Mouse (Mus musculus) left cerebral cortex, adult 9 months (tissue): Measurements from ENCODE around the gene Kazn.

Experiments
- DNase-seq, 2 experiments: peaks; one replicate each; pipeline ENCODE4 v3.0.0; 2022; ENCODE audit warnings: low spot score in 2 of 2

Kazn gene

DNA sequence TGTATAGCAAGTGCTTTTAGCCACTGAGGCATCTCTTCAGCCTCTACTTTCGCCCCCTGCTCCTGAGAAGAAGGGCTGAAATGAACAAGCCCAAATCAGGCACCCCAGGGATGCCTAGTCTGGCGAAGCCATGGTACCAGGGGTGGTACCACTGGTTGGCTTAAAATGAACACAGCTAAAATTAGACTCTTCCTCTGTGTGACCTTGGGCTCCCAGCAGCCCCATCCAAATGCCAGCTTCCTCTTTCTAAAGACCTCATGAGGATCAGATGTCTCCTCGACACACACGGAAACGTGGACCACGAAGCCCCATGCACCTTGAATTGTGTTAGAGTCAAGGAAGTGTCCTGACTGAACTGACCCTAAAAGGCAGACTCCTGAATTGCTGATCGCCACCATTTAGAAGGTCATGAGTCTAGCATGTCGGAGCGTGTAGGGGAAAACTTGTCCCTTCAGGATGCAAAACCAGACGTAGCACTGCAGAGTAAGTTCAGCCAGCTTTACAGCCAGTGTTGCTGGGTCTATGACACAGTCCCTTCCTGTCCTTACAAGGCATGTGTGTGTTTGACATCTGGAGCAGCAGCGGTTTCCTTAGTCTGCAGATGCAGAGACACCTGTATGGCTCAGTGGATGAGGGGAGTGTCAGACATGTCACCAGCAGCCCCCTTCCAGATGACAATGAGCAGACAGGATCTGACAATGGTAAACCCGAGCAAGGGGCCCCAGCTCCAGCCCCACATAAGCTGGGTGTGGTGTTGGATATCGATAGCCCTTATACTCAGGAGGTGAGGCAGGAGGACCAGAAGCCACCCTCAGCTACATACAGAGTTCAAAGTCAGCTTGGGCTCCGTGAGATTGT is 159.3 kb downstream of the Kazn start:
- no peak for DNase-seq

DNA sequence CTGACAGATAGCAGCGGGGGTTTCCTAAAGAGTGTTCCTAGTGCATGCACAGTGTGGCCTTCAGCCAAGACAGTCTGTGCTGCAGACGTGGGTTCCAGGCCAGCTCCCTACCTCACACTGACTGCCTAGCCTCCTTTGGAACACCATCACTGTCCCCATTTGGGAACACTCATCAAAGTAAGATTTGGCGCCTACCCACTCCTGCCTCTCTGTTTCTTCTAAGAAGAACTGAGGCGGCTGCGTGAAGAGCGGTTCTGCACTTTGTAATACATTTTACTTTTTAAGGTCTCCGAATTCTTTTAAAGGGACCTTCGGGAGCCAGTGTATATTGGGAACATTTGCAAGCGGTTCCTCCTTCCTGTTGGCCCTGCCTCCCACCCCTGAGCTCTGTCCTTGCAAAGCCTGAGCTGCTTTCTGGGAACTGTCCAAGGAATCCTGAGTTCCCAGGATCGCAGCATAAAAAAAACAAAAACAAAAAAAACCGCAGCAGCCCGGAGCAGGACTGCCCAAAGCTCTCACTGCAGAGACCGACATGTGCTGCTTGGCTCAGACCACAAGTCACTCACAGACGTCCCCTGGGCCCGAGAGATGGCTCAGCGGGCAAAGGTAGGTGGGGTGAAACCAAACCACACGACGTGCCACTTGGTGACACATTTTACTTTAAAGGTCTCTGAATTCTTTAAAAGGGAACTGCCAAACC is 161.5 kb downstream of the Kazn start:
- no peak for DNase-seq

DNA sequence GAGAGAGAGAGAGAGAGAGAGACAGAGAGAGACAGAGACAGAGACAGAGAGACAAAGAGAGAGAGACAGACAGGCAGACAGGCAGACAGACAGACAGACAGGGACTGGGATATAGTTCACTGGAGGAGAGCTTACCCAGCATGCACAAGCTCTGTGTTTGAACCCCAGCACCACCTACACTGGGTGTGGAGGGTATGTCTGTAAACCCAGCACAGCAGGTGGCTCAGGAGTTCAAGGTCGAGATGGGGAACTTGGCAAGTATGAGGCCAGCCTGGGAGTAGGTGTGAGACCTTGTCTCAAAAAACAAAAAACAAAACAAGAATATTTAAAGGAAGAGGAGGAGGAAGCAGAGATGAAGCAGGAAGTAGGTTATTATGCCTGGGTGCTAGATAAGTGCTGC is 162.3 kb downstream of the Kazn start:
- DNase-seq = no peak

DNA sequence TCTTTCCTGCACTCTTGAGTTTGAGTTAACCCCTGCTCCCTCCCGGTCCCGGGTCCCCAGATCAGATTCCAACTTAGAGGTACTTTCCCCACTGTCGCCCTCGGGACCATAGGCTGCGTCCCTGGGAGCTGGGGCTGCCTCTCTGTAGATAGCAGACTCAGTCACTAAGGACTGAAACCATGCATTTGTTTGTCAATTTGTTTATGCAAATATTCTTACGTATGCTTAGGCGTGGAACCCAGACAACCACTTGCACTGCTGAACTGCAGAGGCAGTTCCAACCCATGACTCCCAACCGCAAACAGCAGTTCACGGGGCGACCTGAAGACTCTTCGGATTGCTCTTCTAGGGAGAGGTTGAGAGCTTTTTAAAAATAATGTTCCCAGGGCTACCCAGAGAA is 163.3 kb downstream of the Kazn start:
- DNase-seq = no peak

DNA sequence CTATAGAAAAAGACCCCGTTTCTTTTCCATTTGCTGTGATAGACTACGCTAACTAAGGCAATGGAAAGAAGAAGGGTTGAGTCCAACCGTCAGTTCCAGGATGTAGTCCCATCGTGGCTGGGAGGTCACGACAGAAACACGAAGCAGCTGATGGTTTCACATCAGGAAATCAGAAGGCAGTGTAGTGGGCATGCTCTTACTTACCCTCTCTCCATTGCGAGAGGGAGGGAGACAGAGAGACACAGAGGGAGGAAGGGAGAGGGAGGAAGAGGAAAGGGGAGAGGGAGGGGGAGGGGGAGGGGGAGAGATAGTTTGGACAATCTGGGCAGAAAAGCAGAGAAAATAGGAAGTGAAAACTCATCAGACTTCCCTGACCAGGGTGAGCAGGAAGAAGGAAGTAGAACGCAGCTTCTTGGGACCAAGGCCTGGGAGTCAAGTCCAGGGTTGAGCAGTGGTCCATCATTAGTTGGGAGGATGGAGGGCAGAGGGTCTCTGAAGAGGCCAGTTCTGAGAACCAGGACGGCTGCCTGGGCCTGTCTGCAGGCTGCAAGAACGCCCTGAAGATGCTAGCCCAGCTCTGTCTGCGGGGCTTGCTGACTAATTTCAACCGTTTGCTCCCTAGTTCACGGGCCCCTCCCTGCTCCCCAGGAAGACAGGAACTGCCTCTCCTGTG is 165.0 kb downstream of the Kazn start:
- DNase-seq = no peak

DNA sequence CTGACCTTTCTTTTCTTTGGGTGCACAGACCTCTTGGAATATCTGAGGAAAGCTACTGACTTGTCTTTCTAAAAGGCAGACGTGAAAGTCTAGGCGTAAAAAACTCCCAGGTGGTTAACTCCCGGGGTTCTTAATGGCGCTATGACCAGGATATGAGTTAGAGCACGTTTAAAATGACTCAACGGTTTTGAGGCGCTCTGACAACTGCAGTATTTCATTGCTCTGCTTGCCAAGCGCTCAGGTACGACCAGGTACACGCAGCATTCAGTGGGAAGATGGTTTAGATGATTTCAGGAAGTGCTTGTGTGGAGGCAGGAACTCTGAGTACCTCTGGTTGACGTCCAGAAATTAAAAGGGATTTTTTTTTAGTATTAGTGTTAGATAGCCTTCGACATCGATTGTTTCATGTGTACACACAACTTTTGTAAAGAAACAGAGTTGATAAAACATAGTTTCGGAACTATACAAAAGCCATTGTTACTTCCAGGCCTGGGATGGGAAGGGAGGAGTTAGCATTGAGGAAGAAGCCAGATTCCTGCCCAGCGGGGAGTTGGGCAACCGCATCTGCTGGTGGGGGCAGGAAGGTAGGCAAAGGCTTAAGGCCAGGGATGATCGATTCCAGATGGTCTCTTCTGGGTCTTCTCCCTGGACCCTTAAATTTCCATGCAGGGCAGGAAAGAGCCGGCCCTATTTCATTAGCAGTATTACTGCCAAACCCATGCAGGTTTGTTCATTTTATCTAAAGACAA is 167.8 kb downstream of the Kazn start:
- no peak for DNase-seq

DNA sequence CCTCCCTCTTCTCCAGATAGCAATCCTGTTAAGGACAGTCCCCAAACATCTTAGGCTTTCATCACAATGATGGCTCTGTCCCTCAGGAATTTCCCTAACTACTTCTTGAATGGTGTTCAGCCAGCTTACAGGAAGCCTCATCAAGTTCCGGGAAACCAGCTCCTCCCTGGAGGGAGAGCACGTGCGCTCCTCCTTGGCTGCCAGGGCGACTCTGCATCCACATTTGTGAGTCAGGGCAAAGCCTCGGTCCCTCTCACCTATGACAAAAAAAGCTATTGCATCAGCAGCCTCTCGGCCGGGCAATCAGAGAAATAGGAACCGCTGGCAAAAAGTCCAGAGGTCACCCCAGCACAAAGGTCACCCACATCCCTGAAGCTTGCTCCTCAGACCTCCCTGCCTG is 168.4 kb downstream of the Kazn start:
- no peak for DNase-seq

DNA sequence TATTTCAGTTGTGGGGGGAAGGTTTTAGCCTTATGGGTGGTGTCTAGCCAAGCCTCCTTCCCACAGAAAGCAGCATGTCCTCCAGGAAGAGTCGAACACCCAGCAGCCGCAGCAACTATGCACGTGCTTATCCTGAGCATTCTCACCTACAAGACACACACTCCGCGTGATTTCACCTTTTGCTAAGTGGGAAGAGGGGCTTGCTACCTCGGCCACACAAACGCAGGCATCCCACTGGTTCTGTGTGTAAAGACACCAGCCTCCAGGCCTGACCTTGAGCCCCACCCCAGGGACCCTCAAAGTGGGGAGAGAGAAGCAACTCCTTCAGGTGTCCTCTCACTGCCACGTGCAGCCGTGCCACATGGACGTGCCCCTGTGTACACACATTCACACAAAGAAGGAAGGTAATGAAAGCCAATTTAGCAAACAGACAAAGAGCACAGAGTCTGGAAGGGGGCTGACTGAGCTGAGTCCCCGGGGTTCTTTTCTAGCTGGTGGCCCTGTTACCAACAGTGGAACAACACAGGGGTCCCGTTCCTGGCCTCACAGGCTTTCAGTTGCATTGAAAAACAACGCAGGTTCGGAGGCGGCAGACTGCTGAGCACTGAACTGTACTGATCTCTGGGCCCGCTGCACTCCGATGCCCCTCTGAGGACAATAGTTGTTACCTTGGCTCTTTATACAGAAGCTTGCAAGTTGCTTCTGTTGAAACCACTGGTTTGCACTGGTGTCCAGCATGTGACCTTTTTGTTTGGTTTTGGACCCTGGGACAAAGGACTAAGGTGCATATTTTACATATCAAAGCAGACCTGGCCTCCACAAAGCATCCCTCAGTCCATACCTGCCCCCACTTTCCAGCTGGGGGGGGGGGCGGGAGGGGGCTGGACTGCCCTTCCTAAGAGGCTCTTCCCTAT is 170.0 kb downstream of the Kazn start:
- no peak for DNase-seq

DNA sequence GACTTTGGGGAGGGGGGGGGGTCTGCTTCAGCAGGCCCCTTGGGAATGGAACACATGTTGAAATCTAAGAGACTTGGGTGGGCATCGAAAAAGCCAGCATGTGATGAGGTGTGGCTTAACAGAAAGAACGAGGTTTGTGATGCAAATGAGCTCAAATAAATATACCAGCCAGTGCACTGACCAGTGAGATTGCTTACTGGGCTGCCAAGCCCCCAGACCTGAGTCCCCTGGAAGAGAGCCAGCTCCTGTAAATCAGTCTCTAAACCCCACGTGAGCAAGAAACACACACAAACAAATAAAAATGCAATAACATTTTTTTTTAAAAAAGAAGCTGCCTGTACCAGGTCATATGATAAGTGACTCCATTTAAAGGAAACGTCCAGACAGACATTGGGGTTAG is 172.6 kb downstream of the Kazn start:
- no peak for DNase-seq

DNA sequence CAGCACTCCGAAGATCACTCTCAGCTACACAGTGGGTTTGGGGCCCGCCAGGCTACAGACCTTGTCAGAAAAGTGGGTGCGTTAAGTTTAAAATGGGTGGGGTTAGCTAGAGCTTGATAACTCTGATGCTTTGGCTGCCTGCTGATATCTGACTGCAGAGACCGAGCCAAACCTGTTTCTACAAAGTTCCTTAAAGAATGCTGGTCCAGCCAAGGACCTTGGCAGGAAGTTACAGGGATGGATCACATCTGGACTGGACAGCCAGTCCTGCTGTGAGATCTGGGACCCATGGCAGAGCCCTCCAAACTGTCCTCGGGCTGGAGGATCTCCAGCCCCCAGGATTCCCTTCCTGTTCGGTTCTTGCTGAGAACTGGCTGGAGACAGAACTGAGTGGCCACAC is 173.4 kb downstream of the Kazn start:
- no peak for DNase-seq

DNA sequence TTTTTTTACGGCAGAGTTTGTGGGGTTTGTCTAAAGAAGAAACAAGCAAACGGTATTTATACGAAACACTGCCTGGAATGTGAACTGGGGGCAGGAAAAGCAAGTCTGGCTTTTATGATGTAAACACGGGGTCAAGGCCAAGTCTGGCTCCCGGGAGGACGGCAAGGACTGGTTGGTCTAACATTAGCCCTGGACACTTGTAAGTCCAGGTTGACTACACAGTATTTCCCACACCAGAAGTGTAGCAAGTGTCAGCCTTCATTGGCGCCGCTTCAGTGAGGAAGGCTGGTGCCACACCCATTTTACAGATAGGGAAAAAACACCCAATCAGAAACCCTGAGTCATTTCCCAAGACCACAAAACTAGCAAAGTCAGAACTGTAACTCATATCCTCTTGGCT is 173.9 kb downstream of the Kazn start:
- no peak for DNase-seq

DNA sequence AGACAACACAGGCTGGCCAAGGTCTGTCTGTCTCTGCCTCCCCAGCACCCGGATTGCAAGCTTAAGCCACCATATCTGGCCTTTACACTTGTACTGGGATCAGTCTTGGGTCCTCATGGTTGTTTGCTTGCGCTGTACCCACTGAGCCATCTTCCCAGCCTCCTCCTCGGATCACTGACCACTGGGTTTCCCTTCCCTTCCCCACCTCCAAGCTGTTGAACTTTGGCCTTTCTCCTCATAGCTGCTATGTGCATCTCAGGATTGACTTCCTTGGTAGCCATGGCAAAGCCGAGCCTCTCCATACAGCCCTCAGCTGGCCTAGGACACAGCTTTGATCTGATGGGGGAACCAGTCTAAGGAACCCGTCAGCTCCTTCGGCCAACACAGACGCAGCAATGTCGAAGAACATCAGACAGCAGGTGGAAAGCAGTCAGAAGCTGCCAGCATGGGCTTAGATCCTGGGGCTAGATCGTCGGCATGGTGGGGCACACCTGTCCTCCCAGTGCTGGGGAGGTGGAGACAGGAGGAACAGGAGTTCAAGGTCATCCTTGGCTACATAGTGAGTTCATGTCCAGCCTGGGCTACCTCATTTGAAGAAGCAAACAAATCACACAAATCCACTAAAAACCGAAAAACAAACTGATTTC is 174.5 kb downstream of the Kazn start:
- no peak for DNase-seq

DNA sequence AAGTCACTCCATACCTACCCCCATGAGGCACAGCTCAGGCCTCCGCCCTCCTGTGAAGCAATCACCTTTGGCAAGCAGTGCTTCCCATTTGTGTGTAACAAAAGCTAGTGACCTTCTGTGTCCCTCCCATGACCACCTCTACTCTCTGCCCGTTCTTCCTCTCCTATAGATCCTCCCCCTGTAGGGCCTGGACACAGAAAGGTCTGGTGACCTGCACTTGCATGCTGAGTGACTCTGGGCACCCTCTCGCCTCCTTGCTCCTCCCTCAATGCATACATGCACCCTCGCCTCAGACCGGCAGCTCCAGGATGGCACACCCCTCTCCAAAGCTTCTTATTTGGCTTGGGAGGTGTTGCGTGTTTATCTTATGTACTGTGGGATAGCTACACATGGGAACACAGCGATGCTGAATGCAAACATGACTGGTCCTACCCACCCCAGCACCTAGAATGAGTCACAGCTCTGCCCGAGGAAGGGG is 176.1 kb downstream of the Kazn start:
- DNase-seq = no peak

DNA sequence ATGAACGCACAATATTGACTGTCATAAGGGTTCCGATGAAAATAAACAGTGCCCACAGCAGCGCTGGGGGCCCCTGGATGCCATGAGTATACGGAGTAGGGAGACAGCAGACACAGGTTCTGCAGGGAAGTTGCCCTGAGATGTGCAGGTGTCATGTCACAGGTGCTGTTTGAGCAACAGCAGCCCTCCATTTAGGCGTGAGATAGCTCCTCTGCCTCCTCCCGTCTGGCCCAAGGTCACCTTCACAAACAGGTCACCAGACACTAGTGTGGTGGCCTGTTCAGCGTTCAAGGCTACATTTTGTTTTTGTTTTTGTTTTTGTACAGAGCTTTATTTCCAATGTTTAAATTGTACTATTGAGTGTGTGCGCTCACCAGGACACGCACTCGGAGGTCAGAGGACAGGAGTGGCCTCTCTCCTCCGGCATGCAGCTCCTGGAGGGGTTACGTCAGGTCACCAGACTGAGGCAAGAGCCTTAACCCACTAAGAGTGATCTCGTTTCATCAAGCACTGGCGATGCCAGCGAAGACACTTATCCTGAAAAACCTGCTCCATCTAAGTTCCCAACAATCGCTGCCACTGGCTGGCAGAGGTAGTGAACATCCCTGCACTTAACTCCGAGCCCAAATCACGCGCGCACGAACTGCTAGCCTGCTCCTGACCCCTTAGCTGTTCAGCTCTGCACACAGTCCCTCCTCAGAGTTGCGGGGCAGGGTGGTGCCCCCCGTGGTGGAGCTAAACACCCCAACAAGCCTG is 177.5 kb downstream of the Kazn start:
- DNase-seq = no peak

DNA sequence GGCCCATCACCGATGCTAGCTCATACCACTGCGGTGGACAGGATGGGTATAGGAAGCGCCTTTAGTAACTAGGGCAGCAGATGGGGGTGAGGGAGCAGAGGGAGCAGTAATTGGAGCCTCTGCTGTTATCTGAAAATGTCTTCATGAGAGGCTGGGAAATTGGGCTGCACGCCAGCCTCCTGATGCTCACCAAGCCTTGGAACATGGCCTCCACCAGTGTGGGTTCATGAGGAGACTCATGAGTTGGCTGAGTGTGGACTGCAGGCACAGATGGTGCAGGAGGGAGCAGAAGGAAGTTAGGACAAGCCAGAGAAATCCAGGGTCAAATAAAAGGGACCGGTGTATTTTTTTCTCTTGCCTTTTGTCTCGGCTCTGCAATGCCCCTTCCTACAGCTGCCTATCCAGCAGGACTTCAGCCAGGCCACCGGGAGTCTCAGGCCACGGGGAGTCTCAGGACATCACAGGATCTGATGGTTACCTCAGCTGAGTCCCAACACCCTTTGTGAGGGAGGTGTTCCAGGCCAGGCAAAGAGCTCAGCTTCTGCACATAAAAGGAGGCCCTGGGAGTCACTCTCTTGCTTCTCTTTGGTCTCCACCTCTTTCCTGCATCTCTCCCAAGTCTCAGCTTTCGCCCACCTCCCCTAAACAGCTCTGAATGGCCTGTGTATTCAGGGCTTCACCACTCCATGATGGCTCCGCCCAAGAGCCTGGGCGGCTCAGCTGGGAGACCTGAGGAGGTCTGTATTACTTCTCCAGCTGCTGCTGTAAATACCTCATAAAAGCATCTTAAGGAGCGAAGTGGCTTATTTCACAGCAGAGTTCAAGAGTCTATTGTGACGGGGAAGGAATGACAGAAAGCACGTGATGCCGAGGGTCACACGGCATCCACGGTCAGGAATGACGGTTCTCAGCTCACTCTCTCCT is 178.5 kb downstream of the Kazn start:
- DNase-seq = no peak

DNA sequence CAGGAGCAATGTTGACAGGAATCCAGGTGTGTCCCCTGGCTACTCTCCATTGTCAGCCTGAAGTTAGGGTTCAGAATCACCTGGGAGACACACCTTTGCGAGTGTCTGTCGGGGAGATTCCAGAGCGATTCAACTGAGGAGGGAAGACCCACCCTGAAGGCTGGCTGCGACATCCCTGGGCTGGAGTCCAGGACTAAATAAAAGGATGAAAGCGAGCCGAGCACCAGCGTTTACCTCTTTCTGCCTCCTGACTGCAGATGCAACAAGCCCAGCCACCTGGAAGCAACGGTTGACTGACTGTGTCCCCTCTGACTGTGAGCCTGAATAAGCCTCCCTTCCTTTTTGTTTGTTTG is 179.4 kb downstream of the Kazn start:
- DNase-seq = no peak

DNA sequence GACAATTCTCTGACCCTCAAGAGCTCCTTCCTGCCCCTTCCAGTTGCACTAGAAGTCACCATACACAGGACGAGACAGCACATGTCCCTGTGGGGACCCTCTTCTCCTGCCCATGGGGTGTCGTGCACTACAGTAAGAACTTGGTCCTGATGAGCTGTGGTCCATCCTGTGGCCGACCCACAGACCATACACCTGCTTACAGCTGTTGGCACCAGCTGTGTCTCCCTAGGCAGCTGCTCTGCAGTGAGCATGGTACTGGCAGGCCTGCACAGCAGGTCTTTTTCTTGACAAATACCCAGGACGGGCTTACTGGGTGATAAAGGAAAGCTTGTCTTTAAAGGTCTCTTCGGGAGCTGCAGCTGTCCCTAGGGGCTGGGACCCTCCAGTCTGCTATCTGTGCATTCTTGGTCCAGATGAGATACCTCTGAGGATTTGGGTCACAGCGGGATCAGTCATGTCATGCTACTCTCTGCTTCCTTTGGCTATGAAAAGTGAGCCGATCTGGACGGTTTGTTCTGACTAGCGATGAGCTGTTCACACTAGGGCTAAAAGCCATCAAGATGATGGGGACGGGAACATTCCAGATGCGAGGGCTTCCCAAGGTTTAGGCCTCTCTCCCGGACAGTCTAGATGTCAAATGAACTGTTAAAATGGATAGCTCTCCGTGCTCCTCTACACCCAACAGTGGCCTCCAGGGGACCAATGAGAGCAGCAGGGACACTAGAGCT is 179.9 kb downstream of the Kazn start:
- no peak for DNase-seq
